Mouse (Mus musculus) embryonic facial prominence, embryonic 12.5 days (tissue): Measurements from ENCODE around the gene Nfatc2. TPM values are rescaled to one million over a fixed set of nuclear protein-coding genes. Genes with fewer than 3 reads are reported as not detected.

Experiments used
- ATAC-seq: fragments of 200-750 bp; cut with Nextera tagmentation; 2 replicates; pipeline ENCODE4 v1.8.0; 2017; ENCODE audit not compliant: insufficient number of reproducible peaks, insufficient read depth, low FRiP score, low TSS enrichment
- H3K27ac ChIP-seq: fragments of 300-500 bp; sonication (generic); 2 replicates; pipeline ENCODE4 v1.5.1; 2016; ENCODE audit warnings: mild to moderate bottlenecking
- H3K27me3 ChIP-seq: fragments of 300-500 bp; sonication (generic); 2 replicates; pipeline ENCODE4 v1.6.1; 2016; ENCODE audit warnings: mild to moderate bottlenecking, moderate library complexity
- H3K36me3 ChIP-seq: fragments of 300-500 bp; sonication (generic); 2 replicates; pipeline ENCODE4 v1.6.1; 2016; ENCODE audit warnings: mild to moderate bottlenecking
- H3K4me1 ChIP-seq: fragments of 300-500 bp; sonication (generic); 2 replicates; pipeline ENCODE4 v1.6.1; 2016
- H3K4me2 ChIP-seq: fragments of 300-500 bp; sonication (generic); replicated peaks from 2 replicates; pipeline ENCODE4 v1.6.1; 2016; ENCODE audit warnings: mild to moderate bottlenecking, moderate library complexity
- H3K4me3 ChIP-seq: fragments of 300-500 bp; sonication (generic); 2 replicates; pipeline ENCODE4 v1.5.1; 2016; ENCODE audit warnings: mild to moderate bottlenecking
- H3K9ac ChIP-seq: fragments of 300-500 bp; sonication (generic); 2 replicates; pipeline ENCODE4 v1.6.1; 2016; ENCODE audit warnings: mild to moderate bottlenecking, moderate library complexity
- H3K9me3 ChIP-seq: fragments of 300-500 bp; sonication (generic); 2 replicates; pipeline ENCODE4 v1.6.1; 2016; ENCODE audit warnings: mild to moderate bottlenecking, moderate library complexity
- WGBS: fragments of 180-500 bp; shearing (Covaris S2); methylation state at CpG from one replicate; pipeline ENCODE4 v1.1.7; 2016; 5-methylcytosine and 5-hydroxymethylcytosine counted together
- polyA plus RNA-seq: library from polyadenylated mRNA; unstranded; fragments of >200 nt; fragmentation: Nextera tagmentation; extraction: Ambion mirVana; gene quantifications from 2 replicates; pipeline ENCODE4 v1.2.1, GENCODE M21; 2016

Gene Nfatc2
- polyA plus RNA-seq, 1 experiment from 2014 or later, result 5.1 TPM

- ATAC-seq, result no peak
- H3K4me2 ChIP-seq, result no peak overlapping the region
- H3K9me3 ChIP-seq, result no peaks in the 10 kb centered on the region
- WGBS, result 81% methylated on average over 15 of the region's 15 CpGs
- H3K4me3 ChIP-seq, result no peak overlapping the region
- H3K36me3 ChIP-seq, result no peaks in the 10 kb centered on the region
- H3K4me1 ChIP-seq, result no peaks in the 10 kb centered on the region
- H3K9ac ChIP-seq, result no peak overlapping the region; the same call in 1 of the 2 replicates
- 0 out of 2 replicates have a peak, but pooled peaks cover 2% of the 10 kb centered on the region for H3K27me3 ChIP-seq
- H3K27ac ChIP-seq, result no peak overlapping the region; the same call in 1 of the 2 replicates
Observed at GRCm38 (mm10) chr2:168479930-168480329, 121.5 kb downstream of the Nfatc2 start.

DNA sequence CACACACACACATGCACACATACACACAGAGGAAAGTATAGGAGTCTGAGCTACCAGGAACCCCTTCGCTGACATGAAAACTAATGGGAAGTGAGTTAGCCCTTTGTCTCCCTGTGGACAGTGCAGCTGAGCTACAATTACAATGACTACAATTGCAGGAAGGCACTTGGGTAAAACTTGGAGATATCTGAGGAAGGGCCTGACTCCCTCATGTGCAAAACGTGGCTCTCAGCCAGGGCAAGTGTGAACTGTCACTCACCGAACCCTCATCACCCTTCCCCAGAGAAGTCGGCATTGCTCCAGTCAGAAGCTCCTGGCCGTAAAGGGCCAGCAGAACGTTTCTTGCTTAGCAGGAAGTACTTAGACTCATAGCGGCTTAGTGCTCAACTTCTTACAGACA is 123.0 kb downstream of the Nfatc2 start:
- H3K9me3 ChIP-seq, result no peaks in the 10 kb centered on the region
- H3K27me3 ChIP-seq, result 0 out of 2 replicates have a peak, but pooled peaks cover 2% of the 10 kb centered on the region
- no peaks in the 10 kb centered on the region; the same call in 1 of the 2 replicates for H3K4me1 ChIP-seq
- 52% methylated on average over 7 of the region's 7 CpGs for WGBS
- no peak for ATAC-seq
- H3K4me3 ChIP-seq, result no peak overlapping the region
- H3K9ac ChIP-seq, result no peak overlapping the region
- no peak overlapping the region for H3K4me2 ChIP-seq
- no peaks in the 10 kb centered on the region for H3K36me3 ChIP-seq
- H3K27ac ChIP-seq, result no peak overlapping the region

GRCm38 (mm10) chr2:168473496-168473895 is 128.0 kb downstream of the Nfatc2 start:
- Histone ChIP-seq H3K9ac (no peak overlapping the region), H3K4me3 (no peak overlapping the region), H3K4me2 (no peak overlapping the region), H3K36me3 (no peaks in the 10 kb centered on the region), H3K4me1 (no peaks in the 10 kb centered on the region; the same call in 1 of the 2 replicates), H3K27ac (no peak overlapping the region), H3K9me3 (no peaks in the 10 kb centered on the region), H3K27me3 (0 out of 2 replicates have a peak, but pooled peaks cover 2% of the 10 kb centered on the region)
- 50% methylated on average over 9 of the region's 9 CpGs for WGBS
- ATAC-seq, result no peak

- no peak for ATAC-seq
- H3K4me1 ChIP-seq, result no peaks in the 10 kb centered on the region; the same call in 1 of the 2 replicates
- H3K27ac ChIP-seq, result no peak overlapping the region
- H3K36me3 ChIP-seq, result no peaks in the 10 kb centered on the region
- H3K9ac ChIP-seq, result no peak overlapping the region
- WGBS, result 8% methylated on average over 16 of the region's 16 CpGs
- H3K4me2 ChIP-seq, result peak overlapping the region; percentile 31
- no peaks in the 10 kb centered on the region for H3K9me3 ChIP-seq
- peak overlapping the region; percentile 13; the same call in 1 of the 2 replicates for H3K4me3 ChIP-seq
- 0 out of 2 replicates have a peak, but pooled peaks cover 2% of the 10 kb centered on the region for H3K27me3 ChIP-seq
Observed at GRCm38 (mm10) chr2:168472899-168473298, 128.6 kb downstream of the Nfatc2 start.

GRCm38 (mm10) chr2:168469032-168469431 is 132.4 kb downstream of the Nfatc2 start:
- H3K4me2 ChIP-seq, result no peak overlapping the region
- H3K4me1 ChIP-seq, result peaks cover 14% of the 10 kb centered on the region; the same call in 1 of the 2 replicates
- 10% methylated on average over 4 of the region's 4 CpGs for WGBS
- no peaks in the 10 kb centered on the region for H3K27me3 ChIP-seq
- ATAC-seq, result no peak
- H3K4me3 ChIP-seq, result no peak overlapping the region
- no peak overlapping the region for H3K9ac ChIP-seq
- no peak overlapping the region for H3K27ac ChIP-seq
- no peaks in the 10 kb centered on the region for H3K9me3 ChIP-seq
- H3K36me3 ChIP-seq, result no peaks in the 10 kb centered on the region

GRCm38 (mm10) chr2:168467166-168467565 is 134.3 kb downstream of the Nfatc2 start:
- Histone ChIP-seq H3K4me2 (no peak overlapping the region), H3K4me3 (no peak overlapping the region), H3K9me3 (no peaks in the 10 kb centered on the region), H3K27me3 (no peaks in the 10 kb centered on the region), H3K27ac (no peak overlapping the region), H3K9ac (no peak overlapping the region), H3K4me1 (peaks cover 17% of the 10 kb centered on the region), H3K36me3 (no peaks in the 10 kb centered on the region)
- 81% methylated on average over 5 of the region's 5 CpGs for WGBS
- no peak for ATAC-seq

GRCm38 (mm10) chr2:168466066-168466465 is 135.4 kb downstream of the Nfatc2 start:
- no peak for ATAC-seq
- Histone ChIP-seq H3K27me3 (no peaks in the 10 kb centered on the region), H3K27ac (peak overlapping the region; percentile 55; the same call in 1 of the 2 replicates), H3K4me1 (peaks cover 28% of the 10 kb centered on the region), H3K9ac (no peak overlapping the region), H3K36me3 (no peaks in the 10 kb centered on the region), H3K4me3 (no peak overlapping the region), H3K4me2 (no peak overlapping the region), H3K9me3 (no peaks in the 10 kb centered on the region)
- 16% methylated on average over 9 of the region's 9 CpGs for WGBS

- Histone ChIP-seq H3K9ac (no peak overlapping the region), H3K36me3 (no peaks in the 10 kb centered on the region), H3K27me3 (no peaks in the 10 kb centered on the region), H3K4me3 (no peak overlapping the region), H3K4me2 (no peak overlapping the region), H3K4me1 (peaks cover 33% of the 10 kb centered on the region), H3K27ac (peak overlapping the region; percentile 55; the same call in 1 of the 2 replicates), H3K9me3 (no peaks in the 10 kb centered on the region)
- 64% methylated on average over 5 of the region's 5 CpGs for WGBS
- no peak for ATAC-seq
Observed at GRCm38 (mm10) chr2:168465646-168466045, 135.8 kb downstream of the Nfatc2 start.

DNA sequence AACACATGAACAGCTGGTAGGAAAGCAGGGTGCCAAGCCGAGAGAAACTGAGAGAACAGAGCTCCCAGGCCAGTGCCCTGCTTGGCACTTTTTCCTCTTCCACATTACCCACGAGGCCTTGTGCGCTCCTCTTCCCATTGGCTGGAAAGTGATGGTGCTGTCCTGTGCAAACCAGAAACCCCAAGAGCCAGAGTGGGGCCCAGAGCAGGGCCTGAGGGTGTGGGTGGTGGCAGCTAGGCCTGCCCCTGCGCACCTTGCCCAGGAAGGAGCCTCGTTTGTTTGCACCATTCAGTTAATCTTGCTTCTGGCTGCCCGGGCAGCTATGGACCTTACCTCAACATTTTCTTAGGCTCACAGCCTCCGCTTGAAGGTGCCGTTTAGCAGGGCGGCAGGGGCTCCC is 139.6 kb downstream of the Nfatc2 start:
- ATAC-seq, result no peak
- 59% methylated on average over 9 of the region's 9 CpGs for WGBS
- Histone ChIP-seq H3K36me3 (no peaks in the 10 kb centered on the region), H3K9me3 (no peaks in the 10 kb centered on the region), H3K4me3 (no peak overlapping the region), H3K27me3 (0 out of 2 replicates have a peak, but pooled peaks cover 3% of the 10 kb centered on the region), H3K4me2 (no peak overlapping the region), H3K9ac (no peak overlapping the region), H3K4me1 (peaks cover 34% of the 10 kb centered on the region), H3K27ac (0 out of 2 replicates have a peak overlapping the region, but pooled peaks have one; percentile 51)

DNA sequence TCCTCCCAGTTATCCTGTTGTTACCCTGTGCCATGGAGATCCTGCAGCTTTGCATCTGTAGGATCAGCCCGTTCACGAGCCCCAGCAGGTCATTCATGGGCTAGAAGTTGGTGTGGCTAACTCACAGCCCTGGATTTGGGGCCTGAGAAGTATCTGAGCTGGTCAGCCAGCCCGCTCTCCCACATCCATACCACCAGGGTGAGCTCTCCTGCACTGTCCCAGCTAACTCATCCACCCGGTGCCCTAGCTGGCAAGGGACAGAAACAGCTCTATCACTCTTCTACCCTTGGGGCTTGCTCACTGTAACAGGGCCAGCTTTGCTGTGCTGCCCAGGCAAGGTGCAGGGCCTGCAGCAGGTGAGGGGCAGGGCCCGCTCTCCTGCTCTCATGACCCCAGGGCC is 141.8 kb downstream of the Nfatc2 start:
- no peaks in the 10 kb centered on the region for H3K9me3 ChIP-seq
- WGBS, result 67% methylated on average over 5 of the region's 5 CpGs
- H3K27me3 ChIP-seq, result 0 out of 2 replicates have a peak, but pooled peaks cover 3% of the 10 kb centered on the region
- ATAC-seq, result no peak
- no peak overlapping the region for H3K9ac ChIP-seq
- peaks cover 21% of the 10 kb centered on the region for H3K4me1 ChIP-seq
- no peak overlapping the region for H3K27ac ChIP-seq
- no peaks in the 10 kb centered on the region for H3K36me3 ChIP-seq
- no peak overlapping the region for H3K4me2 ChIP-seq
- H3K4me3 ChIP-seq, result no peak overlapping the region

DNA sequence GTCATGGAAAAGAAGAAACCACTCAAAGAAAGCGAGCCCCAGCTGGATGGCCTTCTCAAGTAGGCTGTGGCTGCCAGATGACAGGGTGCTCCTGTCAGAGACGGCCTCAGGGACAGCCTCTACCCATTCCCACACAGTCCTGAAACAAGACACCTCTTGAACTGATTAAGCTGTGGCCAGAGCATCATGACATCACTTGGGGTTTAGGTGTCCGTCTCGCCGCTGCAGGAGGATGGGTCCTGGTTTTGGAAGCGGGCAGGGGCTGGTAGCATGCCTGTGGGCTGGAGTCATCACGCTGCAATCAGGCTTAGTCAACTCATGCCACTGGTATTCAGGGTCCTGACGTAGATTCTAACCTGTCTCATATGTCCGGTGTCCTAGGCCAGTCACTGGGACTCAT is 142.9 kb downstream of the Nfatc2 start:
- H3K4me1 ChIP-seq, result peaks cover 21% of the 10 kb centered on the region
- H3K4me2 ChIP-seq, result no peak overlapping the region
- 0 out of 2 replicates have a peak, but pooled peaks cover 3% of the 10 kb centered on the region for H3K27me3 ChIP-seq
- no peak for ATAC-seq
- H3K27ac ChIP-seq, result no peak overlapping the region
- H3K36me3 ChIP-seq, result no peaks in the 10 kb centered on the region
- 53% methylated on average over 9 of the region's 9 CpGs for WGBS
- no peak overlapping the region for H3K4me3 ChIP-seq
- no peak overlapping the region for H3K9ac ChIP-seq
- no peaks in the 10 kb centered on the region for H3K9me3 ChIP-seq
